Mouse (Mus musculus) olfactory bulb, adult 2 months (tissue): ENCODE results near the gene Rras.

ENCODE experiments used
- CTCF ChIP-seq: fragments of 200-500 bp; IDR thresholded peaks from 2 replicates; pipeline ENCODE4 v1.5.1; 2012; ENCODE audit warnings: low read depth, mild to moderate bottlenecking, low read length, moderate library complexity; ENCODE audit not compliant: insufficient read depth
- POLR2A ChIP-seq: fragments of 200-500 bp; IDR thresholded peaks from 2 replicates; pipeline ENCODE4 v1.6.1; 2012; ENCODE audit warnings: mild to moderate bottlenecking, low read depth, low read length, moderate library complexity; ENCODE audit not compliant: insufficient read depth

GRCm38 (mm10) chr7:44973415-44974130 is 44.2 kb upstream of the Rras start:
- TF ChIP-seq POLR2A (no peak), CTCF (no peak)
